Mouse (Mus musculus): Measurements from ENCODE around the gene Fcho1. TPM values are rescaled to one million over a fixed set of nuclear protein-coding genes. Genes with fewer than 3 reads are reported as not detected.

Fcho1 gene
- total and polyA plus RNA-seq, 3 experiments, result 0.23 to 4.5 (median 0.64) TPM

GRCm38 (mm10) chr8:71666855-71667254 lies 58.7 kb downstream of the Fcho1 start:
- TF ChIP-seq CTCF (IDR thresholded peaks at IDR 0.05) (no peak), POLR2A (IDR thresholded peaks at IDR 0.05; ENCODE audit: insufficient read depth, low read depth, low read length) (no peak), EP300 (IDR thresholded peaks at IDR 0.05; ENCODE audit: insufficient read depth, low read depth, low read length) (no peak)
- Histone ChIP-seq H3K36me3 (ENCODE audit: control insufficient read depth, insufficient read depth, low read length) (no peaks in the 10 kb centered on the region), H3K27ac (no peak overlapping the region), H3K4me3 (no peak overlapping the region), H3K9ac (ENCODE audit: low read depth, low read length) (no peak overlapping the region), H3K4me1 (ENCODE audit: control insufficient read depth, insufficient read depth, low read length) (peaks cover 4% of the 10 kb centered on the region), H3K27me3 (ENCODE audit: control insufficient read depth, insufficient read depth, low read length) (no peaks in the 10 kb centered on the region), H3K79me2 (replicated peaks; ENCODE audit: control insufficient read depth, insufficient read depth, low read length) (no peaks in the 10 kb centered on the region)
- no peak for DNase-seq
- 65% methylated on average over 1 of the region's 1 CpGs for WGBS
- intact Hi-C loops (cut with DNase I), result no loop called here

- intact Hi-C loops (cut with DNase I), result no loop called here
- H3K4me3 ChIP-seq, result no peak overlapping the region
Observed at GRCm38 (mm10) chr8:71665331-71666130, 60.0 kb downstream of the Fcho1 start.

GRCm38 (mm10) chr8:71660325-71661120 lies 65.0 kb downstream of the Fcho1 start:
- intact Hi-C loops (cut with DNase I), result loop anchor here (1.0 to 5.0 kb wide), 4 partner anchors 48 to 220 kb away; partner anchors contain the start of gene Colgalt1
- peak; percentile 82 to 88 for DNase-seq
- TF ChIP-seq POLR2A (IDR thresholded peaks at IDR 0.05; ENCODE audit: insufficient read depth, low read depth, low read length) (no peak), CTCF (IDR thresholded peaks at IDR 0.05) (peak; percentile 97), EP300 (IDR thresholded peaks at IDR 0.05; ENCODE audit: insufficient read depth, low read depth, low read length) (peak; percentile 78; the same call in 1 of the 2 replicates)
- Histone ChIP-seq H3K4me1 (ENCODE audit: control insufficient read depth, insufficient read depth, low read length) (no peaks in the 10 kb centered on the region), H3K4me3 (no peak overlapping the region), H3K27ac (no peak overlapping the region), H3K27me3 (ENCODE audit: control insufficient read depth, insufficient read depth, low read length) (no peaks in the 10 kb centered on the region; the same call in 1 of the 2 replicates), H3K36me3 (ENCODE audit: control insufficient read depth, insufficient read depth, low read length) (no peaks in the 10 kb centered on the region), H3K79me2 (replicated peaks; ENCODE audit: control insufficient read depth, insufficient read depth, low read length) (no peaks in the 10 kb centered on the region), H3K9ac (ENCODE audit: low read depth, low read length) (no peak overlapping the region)
- WGBS, result 11% methylated on average over 36 of the region's 36 CpGs

More at GRCm38 (mm10) chr8:71665331-71666130, 60.0 kb downstream of the Fcho1 start:
- no peak for DNase-seq
- TF ChIP-seq CTCF (IDR thresholded peaks at IDR 0.05) (no peak), POLR2A (IDR thresholded peaks at IDR 0.05; ENCODE audit: insufficient read depth, low read depth, low read length) (no peak), EP300 (IDR thresholded peaks at IDR 0.05; ENCODE audit: insufficient read depth, low read depth, low read length) (no peak)
- Histone ChIP-seq H3K36me3 (ENCODE audit: control insufficient read depth, insufficient read depth, low read length) (no peaks in the 10 kb centered on the region), H3K4me1 (ENCODE audit: control insufficient read depth, insufficient read depth, low read length) (peaks cover 4% of the 10 kb centered on the region), H3K27me3 (ENCODE audit: control insufficient read depth, insufficient read depth, low read length) (no peaks in the 10 kb centered on the region; the same call in 1 of the 2 replicates), H3K9ac (ENCODE audit: low read depth, low read length) (no peak overlapping the region), H3K79me2 (replicated peaks; ENCODE audit: control insufficient read depth, insufficient read depth, low read length) (no peaks in the 10 kb centered on the region), H3K27ac (no peak overlapping the region)
- 8% methylated on average over 21 of the region's 22 CpGs for WGBS

GRCm38 (mm10) chr8:71659751-71660150 lies 65.8 kb downstream of the Fcho1 start:
- no peaks in the 10 kb centered on the region for H3K36me3 ChIP-seq (ENCODE audit: control insufficient read depth, insufficient read depth, low read length)
- TF ChIP-seq POLR2A (IDR thresholded peaks at IDR 0.05; ENCODE audit: insufficient read depth, low read depth, low read length), result no peak
- no peak for TF ChIP-seq EP300 (IDR thresholded peaks at IDR 0.05; ENCODE audit: insufficient read depth, low read depth, low read length)
- TF ChIP-seq CTCF (IDR thresholded peaks at IDR 0.05), result no peak
- H3K27ac ChIP-seq, result no peak overlapping the region
- H3K79me2 ChIP-seq (replicated peaks; ENCODE audit: control insufficient read depth, insufficient read depth, low read length), result no peaks in the 10 kb centered on the region
- 41% methylated on average over 1 of the region's 1 CpGs for WGBS
- no peak for DNase-seq
- H3K27me3 ChIP-seq (ENCODE audit: control insufficient read depth, insufficient read depth, low read length), result peaks cover under 1% of the 10 kb centered on the region
- no peak overlapping the region for H3K9ac ChIP-seq (ENCODE audit: low read depth, low read length)
- no peak overlapping the region for H3K4me3 ChIP-seq
- H3K4me1 ChIP-seq (ENCODE audit: control insufficient read depth, insufficient read depth, low read length), result no peaks in the 10 kb centered on the region
- intact Hi-C loops (cut with DNase I), result loop anchor here (1.0 to 5.0 kb wide), 4 partner anchors 47 to 219 kb away; partner anchors contain the start of gene Colgalt1

- H3K27me3 ChIP-seq (ENCODE audit: control insufficient read depth, insufficient read depth, low read length), result peaks cover 2% of the 10 kb centered on the region
- no peak for TF ChIP-seq POLR2A (IDR thresholded peaks at IDR 0.05; ENCODE audit: insufficient read depth, low read depth, low read length)
- no peak for TF ChIP-seq CTCF (IDR thresholded peaks at IDR 0.05)
- TF ChIP-seq EP300 (IDR thresholded peaks at IDR 0.05; ENCODE audit: insufficient read depth, low read depth, low read length), result no peak
- H3K4me1 ChIP-seq (ENCODE audit: control insufficient read depth, insufficient read depth, low read length), result no peaks in the 10 kb centered on the region
- intact Hi-C loops (cut with DNase I), result no loop called here
- no peak for DNase-seq
- 24% methylated on average over 17 of the region's 17 CpGs for WGBS
- H3K9ac ChIP-seq (ENCODE audit: low read depth, low read length), result no peak overlapping the region
- no peaks in the 10 kb centered on the region for H3K36me3 ChIP-seq (ENCODE audit: control insufficient read depth, insufficient read depth, low read length)
- H3K27ac ChIP-seq, result no peak overlapping the region
- H3K4me3 ChIP-seq, result no peak overlapping the region
- H3K79me2 ChIP-seq (replicated peaks; ENCODE audit: control insufficient read depth, insufficient read depth, low read length), result no peaks in the 10 kb centered on the region
Observed at GRCm38 (mm10) chr8:71658515-71659049, 66.9 kb downstream of the Fcho1 start.

Other genes starting within 250 kb of the Fcho1 start
- gene Ano8, start 239.8 kb downstream of the Fcho1 start, total RNA-seq (2021), result 10 to 100 TPM; 15.6 to 16.3 TPM
- gene Ano8, start 239.8 kb downstream of the Fcho1 start, polyA plus RNA-seq (2012; rRNA removed), result 15.3 and 18.4 TPM in 2 replicates
- gene Gtpbp3, start 237.6 kb downstream of the Fcho1 start, total RNA-seq (2021), result 10 to 100 TPM; 16.6 to 20.5 TPM
- gene Gtpbp3, start 237.6 kb downstream of the Fcho1 start, polyA plus RNA-seq (2012; rRNA removed), result 18.4 and 19.8 TPM in 2 replicates
- 10 to 100 TPM; 22.1 to 28.3 TPM for gene Plvap, start 214.0 kb downstream of the Fcho1 start, total RNA-seq (2021)
- gene Plvap, start 214.0 kb downstream of the Fcho1 start, polyA plus RNA-seq (2012; rRNA removed), result 37.2 and 42.9 TPM in 2 replicates
- gene Ccdc194, start 200.0 kb downstream of the Fcho1 start, total RNA-seq (2021), result not detected
- 0.10 and 0.23 TPM in 2 replicates for gene Ccdc194, start 200.0 kb downstream of the Fcho1 start, polyA plus RNA-seq (2012; rRNA removed)
- 10 to 100 TPM; 17.4 to 18.1 TPM for gene Bst2, start 188.3 kb downstream of the Fcho1 start, total RNA-seq (2021)
- 69.8 and 85.9 TPM in 2 replicates for gene Bst2, start 188.3 kb downstream of the Fcho1 start, polyA plus RNA-seq (2012; rRNA removed)
- gene Mvb12a, start 182.8 kb downstream of the Fcho1 start, total RNA-seq (2021), result 10 to 100 TPM; 27.0 to 29.7 TPM
- 51.6 and 53.7 TPM in 2 replicates for gene Mvb12a, start 182.8 kb downstream of the Fcho1 start, polyA plus RNA-seq (2012; rRNA removed)
- under 1 TPM in 1 of 2 experiments, not detected in 1; 0.16 TPM for gene Tmem221, start 166.8 kb downstream of the Fcho1 start, total RNA-seq (2021)
- gene Tmem221, start 166.8 kb downstream of the Fcho1 start, polyA plus RNA-seq (2012; rRNA removed), result 0.29 and 0.51 TPM in 2 replicates
- gene Nxnl1, start 159.1 kb downstream of the Fcho1 start, total RNA-seq (2021), result under 1 TPM; 0.14 to 0.18 TPM
- gene Nxnl1, start 159.1 kb downstream of the Fcho1 start, polyA plus RNA-seq (2012; rRNA removed), result 0.12 TPM in 1 of 2 replicates, not detected in the other
- gene Slc27a1, start 156.8 kb downstream of the Fcho1 start, total RNA-seq (2021), result 100 to 1,000 TPM; 159 to 191 TPM
- 227 and 281 TPM in 2 replicates for gene Slc27a1, start 156.8 kb downstream of the Fcho1 start, polyA plus RNA-seq (2012; rRNA removed)
- gene Pgls, start 133.5 kb downstream of the Fcho1 start, total RNA-seq (2021), result 10 to 100 TPM; 58.6 to 66.3 TPM
- 53.2 and 80.4 TPM in 2 replicates for gene Pgls, start 133.5 kb downstream of the Fcho1 start, polyA plus RNA-seq (2012; rRNA removed)
- under 1 TPM; 0.78 to 0.82 TPM for gene Fam129c, start 128.1 kb downstream of the Fcho1 start, total RNA-seq (2021)
- gene Fam129c, start 128.1 kb downstream of the Fcho1 start, polyA plus RNA-seq (2012; rRNA removed), result 1.7 and 2.4 TPM in 2 replicates
- 10 to 100 TPM; 39.3 to 39.6 TPM for gene Colgalt1, start 114.7 kb downstream of the Fcho1 start, total RNA-seq (2021)
- gene Colgalt1, start 114.7 kb downstream of the Fcho1 start, polyA plus RNA-seq (2012; rRNA removed), result 55.8 and 76.6 TPM in 2 replicates
- under 1 TPM; 0.61 to 0.86 TPM for gene Unc13a, start 54.0 kb downstream of the Fcho1 start, total RNA-seq (2021)
- 1.4 and 1.8 TPM in 2 replicates for gene Unc13a, start 54.0 kb downstream of the Fcho1 start, polyA plus RNA-seq (2012; rRNA removed)
- gene Jak3, start 49.4 kb downstream of the Fcho1 start, total RNA-seq (2021), result 1 to 10 TPM; 8.1 to 8.6 TPM
- 23.3 and 24.0 TPM in 2 replicates for gene Jak3, start 49.4 kb downstream of the Fcho1 start, polyA plus RNA-seq (2012; rRNA removed)
- 1 to 10 TPM; 4.0 to 4.1 TPM for gene Insl3, start 36.5 kb downstream of the Fcho1 start, total RNA-seq (2021)
- 16.3 and 19.3 TPM in 2 replicates for gene Insl3, start 36.5 kb downstream of the Fcho1 start, polyA plus RNA-seq (2012; rRNA removed)
- gene B3gnt3, start 23.9 kb downstream of the Fcho1 start, total RNA-seq (2021), result 1 to 10 TPM; 6.1 to 6.4 TPM
- gene B3gnt3, start 23.9 kb downstream of the Fcho1 start, polyA plus RNA-seq (2012; rRNA removed), result 5.4 and 8.6 TPM in 2 replicates
- 1 to 10 TPM; 4.4 to 6.2 TPM for gene Zfp709, start 156.3 kb upstream of the Fcho1 start, total RNA-seq (2021)
- gene Zfp709, start 156.3 kb upstream of the Fcho1 start, polyA plus RNA-seq (2012; rRNA removed), result 0.59 and 1.0 TPM in 2 replicates
- gene Zfp882, start 182.9 kb upstream of the Fcho1 start, total RNA-seq (2021), result 1 to 10 TPM; 3.1 to 3.5 TPM
- gene Zfp882, start 182.9 kb upstream of the Fcho1 start, polyA plus RNA-seq (2012; rRNA removed), result 0.55 and 1.5 TPM in 2 replicates
- 10 to 100 TPM; 19.8 to 24.4 TPM for gene Zfp617, start 182.9 kb upstream of the Fcho1 start, total RNA-seq (2021)
- 4.7 and 10.9 TPM in 2 replicates for gene Zfp617, start 182.9 kb upstream of the Fcho1 start, polyA plus RNA-seq (2012; rRNA removed)
- 1 to 10 TPM; 5.5 to 8.0 TPM for gene Zfp961, start 225.3 kb upstream of the Fcho1 start, total RNA-seq (2021)
- 4.4 and 6.1 TPM in 2 replicates for gene Zfp961, start 225.3 kb upstream of the Fcho1 start, polyA plus RNA-seq (2012; rRNA removed)

Data from heart, adult 2 months (tissue).